Mouse (Mus musculus) spleen, adult 2 months (tissue): ENCODE measurements around the gene Fen1.

Experiments used
- CTCF ChIP-seq: fragments of 200-500 bp; IDR thresholded peaks from 2 replicates; pipeline ENCODE4 v1.5.1; 2011; ENCODE audit warnings: mild to moderate bottlenecking, inconsistent platforms; ENCODE audit not compliant: insufficient read depth, insufficient read length, insufficient replicate concordance; ENCODE audit errors: extremely low read depth
- POLR2A ChIP-seq: fragments of 200-500 bp; IDR thresholded peaks from 2 replicates; pipeline ENCODE4 v1.6.1; 2011; ENCODE audit warnings: low read depth, low read length, inconsistent platforms

DNA sequence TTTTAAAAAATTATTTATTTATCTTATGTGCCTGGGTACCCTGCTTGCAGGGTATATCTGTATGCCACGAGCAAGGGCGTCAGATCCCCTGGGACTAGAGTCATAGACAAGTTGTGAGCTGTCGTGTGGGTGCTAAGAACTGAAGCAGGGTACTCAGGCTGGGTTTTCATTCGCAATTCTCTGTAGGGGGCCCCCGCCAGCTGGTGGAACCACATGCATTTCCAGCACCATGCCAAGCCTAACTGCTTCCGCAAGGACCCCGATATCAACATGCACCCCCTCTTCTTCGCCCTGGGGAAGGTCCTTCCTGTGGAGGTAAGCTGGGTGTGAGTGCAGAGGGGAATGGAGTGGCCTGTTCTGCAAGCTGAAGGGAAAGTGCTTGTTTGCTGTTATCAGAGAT, 17.4 kb downstream of the Fen1 start:
- TF ChIP-seq CTCF (no peak), POLR2A (no peak)
